Mouse (Mus musculus) yolk sac, embryonic 10.5 days (tissue): ENCODE results near the gene Ldlr.
"Not testable (repeated sequence)": the region's sequence is repeated elsewhere in the genome, so short reads cannot be mapped to it uniquely, and the experiment has no call there.

Experiments used
- DNase-seq: peaks from one replicate; pipeline ENCODE4 v3.0.0-alpha.2; 2017; ENCODE audit warnings: low spot score

Ldlr gene

GRCm38 (mm10) chr9:21723377-21724146 lies at the start of gene Ldlr:
TSS of gene Ldlr (plus strand) at chr9:21723483.
- DNase-seq: peak; percentile 95

DNA sequence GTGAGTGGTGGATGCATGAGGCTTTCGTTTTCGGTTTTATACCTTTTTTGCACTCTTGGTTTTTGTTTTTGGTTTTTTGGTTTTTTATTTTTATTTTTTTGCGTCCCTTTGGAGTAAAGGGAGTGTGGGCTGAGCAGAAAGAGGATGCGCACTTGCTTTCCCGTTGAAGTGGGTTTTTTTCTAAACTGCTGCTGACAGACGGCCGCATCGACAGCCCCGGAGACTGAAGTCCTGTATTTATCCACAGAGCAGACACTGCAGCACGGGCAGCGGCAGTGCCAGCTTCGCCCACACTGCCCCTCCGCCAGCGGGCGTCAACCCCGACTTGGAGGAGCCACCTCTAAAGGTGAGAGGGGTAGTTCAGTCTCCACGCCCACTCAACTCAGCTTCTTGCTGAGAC lies 45.6 kb upstream of the Ldlr start:
- DNase-seq: no peak

GRCm38 (mm10) chr9:21680448-21680847 lies 42.8 kb upstream of the Ldlr start:
- DNase-seq: no peak

- no peak for DNase-seq
Measured at GRCm38 (mm10) chr9:21682827-21683226, 40.5 kb upstream of the Ldlr start.

GRCm38 (mm10) chr9:21683897-21684296 lies 39.4 kb upstream of the Ldlr start:
- DNase-seq: no peak

DNA sequence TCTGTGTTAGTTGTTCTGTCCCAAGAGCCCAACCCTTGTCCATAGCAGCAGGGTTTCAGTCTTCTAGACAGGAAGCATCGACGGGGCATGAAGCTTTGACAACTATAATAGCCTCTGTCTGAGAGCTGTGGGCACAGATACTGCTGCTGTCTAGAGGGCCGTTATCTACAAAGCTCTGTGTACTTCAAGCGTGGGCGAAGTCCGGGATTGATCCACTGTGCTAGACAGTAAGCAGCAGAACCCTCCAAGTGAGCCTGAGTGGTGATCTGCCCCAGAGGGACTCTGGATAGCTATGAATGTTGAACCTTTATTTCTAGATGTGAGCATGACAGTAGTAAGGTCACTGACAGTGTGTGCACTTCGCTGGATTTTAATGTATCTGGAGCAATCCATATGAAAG lies 34.7 kb upstream of the Ldlr start:
- no peak for DNase-seq

DNA sequence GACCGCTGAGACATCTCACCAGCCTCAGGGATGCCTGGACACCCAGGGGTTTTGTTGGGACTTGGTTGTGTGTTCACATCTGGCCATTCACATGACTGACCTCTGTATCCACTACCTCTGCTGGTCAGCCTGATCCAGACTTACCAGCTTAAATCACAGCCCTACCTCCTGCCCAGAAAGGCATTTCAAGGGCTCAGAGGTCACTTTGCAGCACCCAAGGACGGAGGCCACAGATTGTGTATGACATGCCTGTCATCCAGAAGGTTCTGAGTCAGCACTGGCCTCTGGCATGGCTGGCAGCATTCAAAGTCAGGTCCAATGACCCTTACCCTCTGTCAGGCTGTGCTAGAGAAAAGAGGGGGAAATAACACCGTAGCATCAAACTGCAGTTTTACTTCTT lies 33.3 kb upstream of the Ldlr start:
- DNase-seq: peak; percentile 21

- DNase-seq: no peak
Measured at GRCm38 (mm10) chr9:21691862-21692261, 31.4 kb upstream of the Ldlr start.

DNA sequence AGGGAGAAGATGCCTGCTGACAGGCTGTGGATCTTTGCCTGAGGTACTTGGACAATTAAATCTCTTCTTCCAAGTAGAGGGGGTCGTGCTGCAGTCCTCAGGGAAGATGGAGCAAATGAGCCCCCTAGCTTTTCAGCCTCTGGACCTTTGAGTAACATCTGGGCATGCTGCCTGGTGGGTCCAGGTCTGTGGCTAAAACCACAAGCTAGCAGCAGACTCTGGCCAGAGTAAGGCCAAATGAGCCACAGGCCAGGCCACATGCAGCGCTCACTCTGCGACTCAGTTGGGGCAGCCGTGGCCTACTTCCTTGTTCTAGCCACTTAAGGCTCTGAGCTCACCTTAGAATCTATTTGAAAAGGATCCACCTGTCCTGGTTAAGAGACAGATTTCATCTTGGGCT lies 30.8 kb upstream of the Ldlr start:
- DNase-seq: no peak

DNA sequence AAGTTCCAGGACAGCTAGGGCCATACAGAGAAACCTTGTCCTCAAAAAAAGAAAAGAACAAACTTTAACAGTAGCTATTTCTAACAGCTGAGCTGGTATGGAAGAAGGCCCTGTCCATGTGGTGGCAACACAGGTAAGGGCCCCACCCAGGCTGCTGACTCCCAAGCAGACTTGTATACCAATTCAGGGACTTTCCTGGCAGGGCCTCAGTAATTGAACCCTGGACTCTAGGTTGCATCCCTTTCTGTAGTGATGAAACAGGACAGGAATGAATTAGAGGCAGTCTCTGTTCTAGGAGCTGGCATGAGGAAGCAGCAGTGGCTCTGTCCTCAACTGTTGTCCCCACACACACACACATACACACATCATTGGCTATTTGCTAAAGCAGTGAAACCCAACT lies 29.2 kb upstream of the Ldlr start:
- no peak for DNase-seq

GRCm38 (mm10) chr9:21695229-21695792 lies 28.0 kb upstream of the Ldlr start:
- DNase-seq: no peak

- DNase-seq: no peak
Measured at GRCm38 (mm10) chr9:21697121-21697520, 26.2 kb upstream of the Ldlr start.

DNA sequence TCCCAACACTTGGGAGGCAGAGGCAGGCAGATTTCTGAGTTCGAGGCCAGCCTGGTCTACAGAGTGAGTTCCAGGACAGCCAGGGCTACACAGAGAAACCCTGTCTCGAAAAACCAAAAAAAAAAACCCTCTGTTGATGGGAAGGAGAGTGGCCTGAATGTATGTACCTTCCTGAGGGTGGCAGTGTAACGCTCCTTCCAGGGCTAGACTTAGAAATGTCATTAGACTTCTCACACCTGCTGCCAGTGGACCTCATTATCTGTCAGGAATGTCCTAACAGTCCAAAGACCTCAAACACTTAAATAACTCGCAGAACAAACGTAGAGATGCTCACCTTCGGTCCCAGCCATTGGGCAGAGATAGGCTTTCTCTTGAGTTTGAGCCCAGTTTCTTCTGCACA lies 24.0 kb upstream of the Ldlr start:
- DNase-seq: not testable (repeated sequence)

DNA sequence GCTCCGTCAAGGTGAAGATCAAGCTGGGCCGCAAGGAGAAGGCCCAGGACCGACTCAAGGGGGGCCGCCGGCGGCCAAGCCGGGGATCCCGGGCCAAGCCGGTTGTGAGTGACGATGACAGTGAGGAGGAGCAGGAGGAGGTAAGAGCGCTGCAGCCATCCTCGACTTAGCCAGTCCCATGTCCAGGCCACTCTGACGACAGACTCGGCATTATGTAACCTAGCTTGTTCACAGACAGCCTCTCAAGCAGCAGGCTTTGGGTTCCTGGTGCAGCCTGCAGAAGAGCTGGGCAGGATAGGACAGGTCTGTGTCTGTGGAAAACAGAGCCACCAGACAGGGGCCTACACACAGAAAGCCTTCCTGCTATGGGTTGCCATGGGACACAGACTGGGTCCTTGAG lies 22.2 kb upstream of the Ldlr start:
- DNase-seq: no peak

GRCm38 (mm10) chr9:21703494-21703893 lies 19.8 kb upstream of the Ldlr start:
- no peak for DNase-seq

DNA sequence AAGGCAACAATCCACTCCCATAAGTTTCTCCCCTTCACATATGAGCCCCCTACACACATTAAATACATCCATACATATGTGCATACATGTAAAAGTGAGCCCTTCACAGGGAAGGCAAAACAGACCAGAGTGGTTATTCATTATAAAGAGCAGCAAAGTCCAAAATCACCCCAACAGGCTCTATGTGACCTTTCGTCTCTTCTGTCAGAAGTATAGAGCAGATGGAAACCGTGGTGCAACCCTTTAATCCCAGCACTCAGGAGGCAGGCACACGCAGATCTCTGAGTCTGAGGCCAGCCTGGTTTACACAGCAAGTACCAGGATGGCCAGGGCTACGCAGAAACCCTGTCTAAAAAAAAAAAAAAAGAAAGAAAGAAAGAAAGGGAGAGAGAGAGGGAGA lies 17.2 kb upstream of the Ldlr start:
- DNase-seq: no peak

DNA sequence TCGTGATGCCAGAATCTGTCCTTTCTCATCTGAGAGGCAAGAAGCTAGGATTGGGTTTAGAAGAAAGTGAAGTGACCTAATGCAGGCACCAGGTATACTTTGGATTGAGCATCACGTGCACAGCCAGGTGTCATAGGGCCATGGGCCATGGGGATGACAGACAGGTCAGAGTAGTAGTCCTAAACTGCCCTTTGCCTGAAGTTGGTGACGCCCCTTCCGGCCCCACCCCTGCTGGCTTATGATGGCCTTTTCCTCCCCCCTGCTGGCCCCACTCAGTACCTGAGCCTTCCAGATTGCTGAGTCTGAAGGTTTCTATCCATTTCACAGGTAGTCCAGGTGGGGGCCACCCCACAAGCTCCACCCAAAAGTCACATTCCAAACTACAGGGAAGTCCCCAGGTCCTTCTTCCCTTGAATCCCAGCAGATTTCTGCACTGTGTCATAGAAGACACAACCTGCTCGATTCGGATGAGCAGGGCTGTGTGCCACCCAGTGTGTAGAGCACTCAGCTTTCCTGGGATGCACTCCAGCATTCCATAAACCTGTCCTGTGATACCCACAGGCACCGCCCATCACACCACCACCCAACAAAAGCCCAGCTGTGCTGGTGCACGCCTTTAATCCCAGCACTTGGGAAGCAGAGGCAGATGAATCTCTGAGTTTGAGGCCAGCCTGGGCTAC lies 16.6 kb upstream of the Ldlr start:
- peak; percentile 50 for DNase-seq

DNA sequence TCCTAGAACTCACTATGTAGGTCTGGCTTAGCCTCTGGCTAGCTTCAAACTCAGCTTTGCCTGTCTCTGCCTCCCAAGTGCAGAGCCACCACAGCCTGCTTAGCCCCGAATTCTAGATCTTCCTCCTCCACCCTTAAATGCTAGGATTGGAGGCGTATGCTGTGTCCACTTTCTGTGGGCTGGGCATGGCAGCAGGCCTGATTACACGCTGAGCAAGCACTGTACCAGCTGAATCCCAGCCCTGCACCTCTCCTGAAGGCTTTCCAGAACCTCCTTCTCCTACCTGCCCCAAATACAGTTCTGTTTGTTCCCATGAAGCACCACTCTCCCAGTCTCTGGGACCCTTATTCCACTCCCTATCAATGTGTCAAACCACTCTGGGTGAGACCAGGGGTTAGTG lies 13.9 kb upstream of the Ldlr start:
- no peak for DNase-seq

DNA sequence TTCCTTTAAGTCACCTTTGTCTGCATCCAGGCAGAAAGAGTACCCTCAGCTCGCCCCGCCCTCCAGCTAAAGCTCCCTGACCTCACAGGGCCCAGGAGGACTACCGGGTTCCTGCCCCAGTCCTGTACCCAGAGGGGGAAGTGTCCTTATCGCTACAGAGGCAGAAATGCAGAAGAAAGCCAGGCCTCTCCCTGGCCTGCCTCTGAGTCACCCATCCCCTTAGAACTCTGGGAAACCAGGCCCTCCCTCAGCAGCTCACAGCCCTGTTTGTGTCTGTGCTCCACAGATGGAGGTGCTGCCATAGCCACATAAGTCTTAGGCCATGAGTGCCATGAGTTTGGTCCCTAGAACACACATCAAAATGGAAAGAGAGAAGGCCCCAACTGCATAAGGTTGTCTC lies 8.0 kb upstream of the Ldlr start:
- peak; percentile 47 for DNase-seq

- DNase-seq: no peak
Measured at GRCm38 (mm10) chr9:21717015-21717414, 6.3 kb upstream of the Ldlr start.

GRCm38 (mm10) chr9:21721036-21721435 lies 2.2 kb upstream of the Ldlr start:
- DNase-seq: no peak

DNA sequence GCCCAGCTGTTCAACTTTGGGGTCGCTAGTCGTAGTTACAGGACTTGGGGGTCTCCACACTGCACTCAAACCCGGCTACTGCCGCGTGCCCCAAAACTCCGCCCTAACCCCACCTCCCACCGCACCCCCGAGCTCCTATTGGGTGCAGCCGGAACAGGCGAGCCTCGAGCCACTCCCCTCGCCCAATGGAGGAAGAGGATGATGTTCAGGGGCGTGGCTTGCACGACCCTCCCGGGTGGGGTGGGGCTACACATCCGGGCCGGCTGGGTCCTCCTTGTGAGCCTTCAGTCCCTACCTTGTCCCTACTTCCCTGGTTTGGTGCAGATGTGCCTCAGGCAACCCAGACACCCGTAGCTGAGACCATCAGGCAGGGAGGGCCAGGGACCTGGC lies 859 bp downstream of the Ldlr start:
- DNase-seq: peak; percentile 96
